Mouse (Mus musculus): ENCODE results near the gene Gm21093.
"Not testable (repeated sequence)": the region's sequence is repeated elsewhere in the genome, so short reads cannot be mapped to it uniquely, and the experiment has no call there.

Gm21093 gene

DNA sequence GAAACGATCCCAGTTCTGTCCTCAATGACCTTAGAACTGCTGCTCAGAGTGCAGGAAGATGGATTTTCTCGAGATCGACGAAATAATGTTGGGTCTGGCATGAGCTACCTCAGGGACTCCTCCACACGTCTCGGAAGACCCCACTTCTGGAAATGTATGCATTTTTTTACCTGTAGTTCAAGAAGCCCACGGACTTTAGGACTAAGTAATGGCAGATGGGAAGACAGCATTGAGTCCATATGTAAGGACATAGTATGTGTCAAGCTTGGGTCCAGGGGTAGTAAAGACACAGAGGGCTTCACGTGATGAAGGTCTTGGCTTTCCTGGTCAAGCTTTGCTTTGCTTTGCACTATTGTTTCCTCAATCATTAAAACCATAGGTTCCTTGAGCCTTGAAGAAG, at the start of gene Gm21093:
Gm21093 (minus strand) TSS at position 101 of the 400 bp plus-strand sequence.
- DNase-seq (ENCODE audit: low read depth): not testable (repeated sequence)
